Mouse (Mus musculus) erythroblast, adult 5-6 weeks (primary cell): Measurements from ENCODE around the gene Efna3. TPM values are rescaled to one million over a fixed set of nuclear protein-coding genes. Genes with fewer than 3 reads are reported as not detected.
A peak's percentile ranks its signal among the peaks of the same experiment; 100 is the strongest.

Experiments
- ATAC-seq: replicated peaks from 2 replicates; pipeline ENCODE4 v1.8.0; 2016; ENCODE audit warnings: moderate number of reproducible peaks, mild to moderate bottlenecking, moderate TSS enrichment, inconsistent platforms; ENCODE audit not compliant: poor library complexity, low FRiP score, severe bottlenecking
- total RNA-seq, 2 experiments: library from RNA; stranded (forward) in 1 of 2; stranded (reverse) in 1 of 2; fragments of 150-400 nt in 1 of 2; fragments of 200-764, 138-1000 nt in 1 of 2; gene quantifications; 2 replicates each; pipeline versions ENCODE4 v1.2.3 to v1.2.4; 2015 to 2017; ENCODE audit warnings: low replicate concordance in 2 of 2

Gene Efna3
- total RNA-seq, 2 experiments from 2014 or later = not detected

- ATAC-seq = peak; percentile 58
Measured at GRCm38 (mm10) chr3:89340465-89340864, 17.7 kb upstream of the Efna3 start.

GRCm38 (mm10) chr3:89339416-89339815 is 16.7 kb upstream of the Efna3 start:
- 0 out of 2 replicates have a peak, but pooled peaks have one; percentile 47 for ATAC-seq

GRCm38 (mm10) chr3:89337721-89338578 is 15.2 kb upstream of the Efna3 start, which contains the start of gene Efna4:
Efna4 (minus strand) TSS chr3:89338028.
- no peak for ATAC-seq

GRCm38 (mm10) chr3:89337062-89337720 is 14.4 kb upstream of the Efna3 start:
- no peak for ATAC-seq

- ATAC-seq = no peak
Measured at GRCm38 (mm10) chr3:89336529-89336928, 13.8 kb upstream of the Efna3 start.

- no peak for ATAC-seq
Measured at GRCm38 (mm10) chr3:89333053-89333452, 10.3 kb upstream of the Efna3 start.

GRCm38 (mm10) chr3:89332476-89332875 is 9.7 kb upstream of the Efna3 start:
- no peak for ATAC-seq

GRCm38 (mm10) chr3:89332013-89332412 is 9.2 kb upstream of the Efna3 start:
- no peak for ATAC-seq

GRCm38 (mm10) chr3:89331561-89331960 is 8.8 kb upstream of the Efna3 start:
- no peak for ATAC-seq

- no peak for ATAC-seq
Measured at GRCm38 (mm10) chr3:89330948-89331347, 8.2 kb upstream of the Efna3 start.

GRCm38 (mm10) chr3:89330346-89330745 is 7.6 kb upstream of the Efna3 start:
- ATAC-seq = no peak

GRCm38 (mm10) chr3:89328623-89329022 is 5.9 kb upstream of the Efna3 start:
- no peak for ATAC-seq

GRCm38 (mm10) chr3:89327371-89327870 is 4.7 kb upstream of the Efna3 start:
- ATAC-seq = no peak

- ATAC-seq = no peak
Measured at GRCm38 (mm10) chr3:89325882-89326281, 3.1 kb upstream of the Efna3 start.

GRCm38 (mm10) chr3:89322131-89322500 is 649 bp downstream of the Efna3 start:
- no peak for ATAC-seq

- ATAC-seq = no peak
Measured at GRCm38 (mm10) chr3:89321183-89322130, 1.3 kb downstream of the Efna3 start.

- no peak for ATAC-seq
Measured at GRCm38 (mm10) chr3:89320581-89321182, 2.1 kb downstream of the Efna3 start.

GRCm38 (mm10) chr3:89319591-89320350 is 3.0 kb downstream of the Efna3 start:
- no peak for ATAC-seq
